14 mouse cellular contexts compared by ENCODE assay signal in the genomic region with DNA sequence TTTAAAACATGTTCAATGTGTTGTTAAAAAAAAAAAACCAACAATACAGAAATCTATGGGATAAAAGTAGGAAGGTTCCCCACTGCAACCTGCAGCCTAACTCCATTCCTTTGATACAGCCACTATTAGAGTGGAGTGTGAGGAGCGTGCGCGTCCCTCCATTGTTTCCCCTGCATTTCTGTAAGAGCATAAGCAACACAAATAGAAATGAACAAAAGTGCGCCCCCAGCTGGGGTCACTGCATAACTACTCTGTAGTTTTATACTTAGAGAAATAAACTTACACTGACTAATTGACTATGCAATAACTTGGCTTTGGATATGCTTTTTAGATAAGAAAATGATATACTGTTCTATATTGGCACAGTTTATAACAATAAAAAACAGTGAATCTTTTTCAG.
DNase-seq lines count a peak whose midpoint lies in the region; ATAC-seq and TF ChIP-seq lines count a peak whose summit lies in the region.
"Had no signal": no experiment of that assay in that cellular context is flagged by ENCODE, and none has a peak within 500 bp of the region (broad histone marks: within the 10 kb centered on the region; RNA-seq: fewer than 3 reads in every experiment).

No protein-coding gene starts in this region.

- no peaks in the 10 kb centered on the region for H3K36me3 ChIP-seq in forebrain, embryonic 15.5 days
- H3K36me3 ChIP-seq: G1E; limb, embryonic 12.5 days had no signal

- H3K27ac ChIP-seq in left cerebral cortex, adult 2 months = no peak overlapping the region
- H3K27ac ChIP-seq in forebrain, embryonic 15.5 days (replicated peaks) = no peak overlapping the region
- H3K27ac ChIP-seq: limb, embryonic 12.5 days had no signal

- peak; percentile 13 for DNase-seq in embryo, embryonic 11 days
- DNase-seq in embryo, embryonic 9.5 days (ENCODE audit: extremely low spot score) = no peak
- DNase-seq in left cerebral cortex, adult 2 months (ENCODE audit: extremely low spot score in 1 of 2, low spot score in 2 of 2) = no peak
- no peak for DNase-seq in left cerebral cortex, adult 8-10 months (ENCODE audit: low spot score in 2 of 2)
- peak; percentile 47 for DNase-seq in A20 (ENCODE audit: low read depth, low spot score)
- DNase-seq in adrenal gland, postnatal 10 days = peak; percentile 62
- DNase-seq: cerebellum, adult 11 months; heart, postnatal 36 days; kidney, postnatal 25 days had no signal

- ATAC-seq in granulocyte monocyte progenitor cell, adult 5-6 weeks (replicated peaks; ENCODE audit: poor library complexity, severe bottlenecking) = no peak
- no peak for ATAC-seq in forebrain, embryonic 15.5 days (replicated peaks)
- ATAC-seq: forebrain, embryonic 16.5 days had no signal

- H3K4me2 ChIP-seq in forebrain, embryonic 15.5 days (replicated peaks) = no peak overlapping the region
- H3K4me2 ChIP-seq: limb, embryonic 12.5 days had no signal

- peaks cover 20% of the 10 kb centered on the region for H3K4me1 ChIP-seq in forebrain, embryonic 15.5 days

- H3K9ac ChIP-seq in forebrain, embryonic 15.5 days (replicated peaks) = no peak overlapping the region
- H3K9ac ChIP-seq: limb, embryonic 12.5 days had no signal

- no peaks in the 10 kb centered on the region for H3K27me3 ChIP-seq in forebrain, embryonic 15.5 days
- H3K27me3 ChIP-seq: limb, embryonic 12.5 days had no signal

- 34% methylated on average over 4 of the region's 4 CpGs for WGBS in forebrain, embryonic 15.5 days

- TF ChIP-seq CTCF in left cerebral cortex, adult 2 months (IDR thresholded peaks at IDR 0.05) = peak; percentile 47

- no peaks in the 10 kb centered on the region for H3K9me3 ChIP-seq in forebrain, embryonic 15.5 days
- H3K9me3 ChIP-seq: G1E; limb, embryonic 12.5 days had no signal

- intact Hi-C loops in left cerebral cortex, adult 2 months (cut with DNase I) = loop anchor here (5.0 kb wide), 1 partner anchor 317 kb away; no protein-coding TSS in a partner anchor

- H3K4me3 ChIP-seq in left cerebral cortex, adult 2 months = no peak overlapping the region
- H3K4me3 ChIP-seq in forebrain, embryonic 15.5 days = no peak overlapping the region
- H3K4me3 ChIP-seq: limb, embryonic 12.5 days had no signal

Comparison
In these comparisons a context has a peak if more than half of its experiments do, and no peak if none do; other contexts are left out.
1. DNase-seq: peak in embryo, embryonic 11 days (single experiment), A20 (single experiment) and adrenal gland, postnatal 10 days (single experiment); none in embryo, embryonic 9.5 days (single experiment), left cerebral cortex, adult 2 months (0 of 2) and left cerebral cortex, adult 8-10 months (0 of 2).